Mouse (Mus musculus): ENCODE measurements around the gene Myrfl.

- TF ChIP-seq POLR2A (IDR thresholded peaks at IDR 0.05; ENCODE audit: control insufficient read depth, extremely low read depth, insufficient read depth, low read length, poor library complexity) = no peak
- no peak for TF ChIP-seq CTCF (IDR thresholded peaks at IDR 0.05; ENCODE audit: borderline replicate concordance, control insufficient read depth, extremely low read depth, insufficient read depth, low read length, poor library complexity)
Measured at GRCm38 (mm10) chr10:116896336-116897177, at the start of gene Myrfl.
